Mouse (Mus musculus) MEL (cell line): ENCODE measurements at regions not wholly inside any gene's neighbourhood (a gene's known extent, or its start where the extent isn't known, plus 50 kb on each side); places are given as distances from the start of the nearest gene placed in this dataset.

ENCODE experiments used
- DNase-seq: peaks from one replicate; pipeline ENCODE4 v3.0.0; 2011; ENCODE audit warnings: low read depth, low spot score
- H3K27ac ChIP-seq: 2 replicates; pipeline ENCODE4 v1.5.1; 2012; ENCODE audit warnings: low read depth, mild to moderate bottlenecking, control low read depth, low read length, moderate library complexity; ENCODE audit not compliant: control insufficient read depth
- H3K27me3 ChIP-seq, 2 experiments: fragments of 150-350 bp in 1 of 2; sonication (generic) in 1 of 2; 2 replicates each; pipeline ENCODE4 v1.6.1; 2012; ENCODE audit warnings: low read length in 2 of 2, mild to moderate bottlenecking in 2 of 2, improper control_type of control experiment in 1 of 2, moderate library complexity in 1 of 2; ENCODE audit not compliant: insufficient read depth in 2 of 2, control insufficient read depth in 1 of 2
- H3K36me3 ChIP-seq, 2 experiments: 2 replicates each; pipeline ENCODE4 v1.6.1; 2012 to 2014; ENCODE audit warnings: low read length in 2 of 2, improper control_type of control experiment in 1 of 2, inconsistent platforms in 1 of 2, mild to moderate bottlenecking in 1 of 2; ENCODE audit not compliant: insufficient read depth in 2 of 2, control insufficient read depth in 1 of 2
- H3K4me1 ChIP-seq, 2 experiments: fragments of 150-350 bp in 1 of 2; sonication (generic) in 1 of 2; 2 replicates each; pipeline ENCODE4 v1.6.1; 2012; ENCODE audit warnings: low read length in 2 of 2, improper control_type of control experiment in 1 of 2, mild to moderate bottlenecking in 1 of 2; ENCODE audit not compliant: insufficient read depth in 2 of 2, control insufficient read depth in 1 of 2
- H3K4me3 ChIP-seq, 2 experiments: fragments of 150-350 bp in 1 of 2; sonication (generic) in 1 of 2; 2 replicates each; pipeline ENCODE4 v1.5.1; 2012; ENCODE audit warnings: low read depth in 2 of 2, low read length in 2 of 2, mild to moderate bottlenecking in 2 of 2, moderate library complexity in 2 of 2, control low read depth in 1 of 2, improper control_type of control experiment in 1 of 2; ENCODE audit not compliant: control insufficient read depth in 1 of 2, insufficient read depth in 1 of 2
- H3K79me2 ChIP-seq: 2 replicates; pipeline ENCODE4 v1.6.1; 2012; ENCODE audit warnings: mild to moderate bottlenecking, low read length, moderate library complexity; ENCODE audit not compliant: control insufficient read depth, poor library complexity, insufficient read depth
- H3K9ac ChIP-seq: 2 replicates; pipeline ENCODE4 v1.6.1; 2012; ENCODE audit warnings: low read depth, mild to moderate bottlenecking, control low read depth, low read length, moderate library complexity; ENCODE audit not compliant: control insufficient read depth, poor library complexity, severe bottlenecking
- H3K9me3 ChIP-seq: fragments of 150-350 bp; sonication (generic); replicated peaks from 2 replicates; pipeline ENCODE4 v1.6.1; 2012; ENCODE audit warnings: mild to moderate bottlenecking, low read length, improper control_type of control experiment, moderate library complexity; ENCODE audit not compliant: insufficient read depth
- BHLHE40 ChIP-seq: IDR thresholded peaks from 2 replicates; pipeline ENCODE4 v1.6.1; 2012; ENCODE audit warnings: low read depth, mild to moderate bottlenecking, inconsistent platforms, low read length, improper control_type of control experiment, borderline replicate concordance
- CHD1 ChIP-seq: IDR thresholded peaks from 2 replicates; pipeline ENCODE4 v1.6.1; 2012; ENCODE audit warnings: low read depth, mild to moderate bottlenecking, inconsistent platforms, low read length, improper control_type of control experiment
- CTCF ChIP-seq, 3 experiments: IDR thresholded peaks in 2 of 3; conservative IDR thresholded peaks in 1 of 3; 2 replicates each; pipeline ENCODE4 v1.5.1; 2011 to 2012; ENCODE audit warnings: low read length in 3 of 3, low read depth in 2 of 3, mild to moderate bottlenecking in 2 of 3, improper control_type of control experiment in 1 of 3, inconsistent platforms in 1 of 3, mixed read lengths in 1 of 3, moderate library complexity in 1 of 3; ENCODE audit not compliant: control insufficient read depth in 1 of 3, insufficient read depth in 1 of 3, poor library complexity in 1 of 3, severe bottlenecking in 1 of 3
- E2F4 ChIP-seq: IDR thresholded peaks from 2 replicates; pipeline ENCODE4 v1.6.1; 2011; ENCODE audit warnings: low read depth, low read length, improper control_type of control experiment, borderline replicate concordance
- ETS1 ChIP-seq: IDR thresholded peaks from 2 replicates; pipeline ENCODE4 v1.6.1; 2012; ENCODE audit warnings: low read depth, mild to moderate bottlenecking, inconsistent platforms, low read length, improper control_type of control experiment, moderate library complexity
- GABPA ChIP-seq: IDR thresholded peaks from 2 replicates; pipeline ENCODE4 v1.6.1; 2012; ENCODE audit warnings: low read depth, mild to moderate bottlenecking, inconsistent platforms, low read length, improper control_type of control experiment, moderate library complexity
- HCFC1 ChIP-seq: IDR thresholded peaks from 2 replicates; pipeline ENCODE4 v1.6.1; 2012; ENCODE audit warnings: low read depth, mild to moderate bottlenecking, inconsistent platforms, low read length, improper control_type of control experiment, moderate library complexity
- JUND ChIP-seq: IDR thresholded peaks from 2 replicates; pipeline ENCODE4 v1.6.1; 2011; ENCODE audit warnings: low read depth, mild to moderate bottlenecking, improper control_type of control experiment, low read length
- MAFK ChIP-seq: IDR thresholded peaks from 2 replicates; pipeline ENCODE4 v1.6.1; 2011; ENCODE audit warnings: low read depth, mild to moderate bottlenecking, low read length, improper control_type of control experiment, borderline replicate concordance
- MAX ChIP-seq: IDR thresholded peaks from 2 replicates; pipeline ENCODE4 v1.6.1; 2011; ENCODE audit warnings: low read length, improper control_type of control experiment
- MEF2A ChIP-seq: IDR thresholded peaks from 2 replicates; pipeline ENCODE4 v1.6.1; 2014; ENCODE audit warnings: low read depth, mild to moderate bottlenecking, inconsistent platforms, low read length, improper control_type of control experiment; ENCODE audit not compliant: poor library complexity, insufficient replicate concordance, severe bottlenecking; ENCODE audit errors: extremely low read depth
- MYB ChIP-seq: IDR thresholded peaks from 2 replicates; pipeline ENCODE4 v1.6.1; 2011; ENCODE audit warnings: mild to moderate bottlenecking, low read depth, low read length, improper control_type of control experiment
- NELFE ChIP-seq: IDR thresholded peaks from 2 replicates; pipeline ENCODE4 v1.6.1; 2011; ENCODE audit warnings: low read depth, low read length, improper control_type of control experiment
- NRF1 ChIP-seq: IDR thresholded peaks from 2 replicates; pipeline ENCODE4 v1.6.1; 2014; ENCODE audit warnings: low read depth, mild to moderate bottlenecking, inconsistent platforms, low read length, improper control_type of control experiment, moderate library complexity; ENCODE audit not compliant: poor library complexity, insufficient read depth, severe bottlenecking
- POLR2AphosphoS5 ChIP-seq: IDR thresholded peaks from 2 replicates; pipeline ENCODE4 v1.6.1; 2012; ENCODE audit warnings: low read depth, borderline replicate concordance, mild to moderate bottlenecking, inconsistent platforms, low read length, moderate library complexity, mixed read lengths
- RAD21 ChIP-seq: IDR thresholded peaks from 2 replicates; pipeline ENCODE4 v1.6.1; 2011; ENCODE audit warnings: mild to moderate bottlenecking, low read depth, low read length, improper control_type of control experiment
- SMC3 ChIP-seq: IDR thresholded peaks from 2 replicates; pipeline ENCODE4 v1.6.1; 2011; ENCODE audit warnings: low read depth, low read length, improper control_type of control experiment
- TAL1 ChIP-seq: IDR thresholded peaks from 2 replicates; pipeline ENCODE4 v1.6.1; 2012; ENCODE audit warnings: mild to moderate bottlenecking, inconsistent platforms, low read length, moderate library complexity, mixed read lengths
- USF1 ChIP-seq: IDR thresholded peaks from 2 replicates; pipeline ENCODE4 v1.6.1; 2014; ENCODE audit warnings: low read depth, mild to moderate bottlenecking, inconsistent platforms, low read length, improper control_type of control experiment, moderate library complexity
- ZC3H11A ChIP-seq: IDR thresholded peaks from 2 replicates; pipeline ENCODE4 v1.6.1; 2012; ENCODE audit warnings: low read depth, mild to moderate bottlenecking, inconsistent platforms, low read length, improper control_type of control experiment
- ZKSCAN1 ChIP-seq: IDR thresholded peaks from 2 replicates; pipeline ENCODE4 v1.6.1; 2012; ENCODE audit warnings: low read depth, mild to moderate bottlenecking, inconsistent platforms, low read length, improper control_type of control experiment, moderate library complexity
- ZMIZ1 ChIP-seq: IDR thresholded peaks from 2 replicates; pipeline ENCODE4 v1.6.1; 2012; ENCODE audit warnings: low read depth, mild to moderate bottlenecking, inconsistent platforms, low read length, improper control_type of control experiment, moderate library complexity

DNA sequence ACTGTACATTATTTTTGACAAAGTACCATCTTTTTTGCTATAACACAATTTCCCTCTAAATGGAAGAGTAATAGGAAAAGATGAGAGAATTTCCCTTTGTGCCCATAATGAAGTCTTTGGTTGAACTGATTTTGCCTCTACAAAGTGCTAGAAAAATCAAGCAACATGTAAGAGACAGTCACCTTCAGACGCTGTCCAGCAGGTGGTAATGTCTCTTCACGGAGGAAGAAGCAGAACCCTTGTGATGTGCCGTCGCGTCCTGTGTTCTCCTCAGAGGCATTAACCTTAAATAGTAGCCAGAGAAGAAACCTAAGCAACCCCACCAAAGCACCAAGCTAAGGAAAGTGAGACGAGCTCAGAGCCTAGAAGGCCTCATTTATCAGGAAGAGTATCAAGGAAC lies 275.7 kb downstream of the Gm45692 start:
- Histone ChIP-seq H3K4me3 (no peak overlapping the region), H3K4me1 (no peaks in the 10 kb centered on the region), H3K27me3 (no peaks in the 10 kb centered on the region), H3K79me2 (no peaks in the 10 kb centered on the region)
- TF ChIP-seq HCFC1 (no peak), ZKSCAN1 (no peak), ZMIZ1 (no peak), MAX (no peak), GABPA (no peak), MEF2A (no peak), TAL1 (no peak), ZC3H11A (no peak), CHD1 (no peak)
- TF ChIP-seq, all 39 proteins: peak for 0
- DNase-seq: no peak
- Histone ChIP-seq H3K36me3 (no peaks in the 10 kb centered on the region), H3K9ac (no peak overlapping the region), H3K9me3 (no peaks in the 10 kb centered on the region), H3K27ac (no peak overlapping the region)

DNA sequence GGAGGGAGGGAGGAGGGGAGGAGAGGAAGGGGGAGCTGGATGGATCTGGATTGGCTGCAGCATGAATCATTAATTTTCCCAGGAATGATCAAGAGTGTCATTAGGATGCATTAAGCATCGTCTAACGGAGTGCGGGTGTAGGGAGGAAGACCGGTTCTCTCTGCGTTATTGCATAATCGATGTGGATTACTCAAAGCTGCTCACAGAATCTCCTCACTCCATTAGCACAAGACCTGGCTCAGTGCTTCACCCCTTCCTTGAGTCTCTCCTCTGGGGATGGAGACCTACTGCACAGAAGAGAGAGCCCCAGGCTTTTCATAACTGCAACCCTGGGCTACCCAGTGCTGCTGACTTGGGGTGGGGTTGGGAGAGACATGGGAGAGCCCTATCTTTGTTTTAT lies 300.7 kb downstream of the Gm45692 start:
- TF ChIP-seq ZMIZ1 (no peak), NELFE (no peak), ETS1 (no peak), SMC3 (no peak), USF1 (no peak), POLR2AphosphoS5 (no peak), CTCF (IDR thresholded peaks at IDR 0.05 in 2 of 3, conservative IDR thresholded peaks at IDR 0.05 in 1 of 3; ENCODE audit: control insufficient read depth in 1 of 3, insufficient read depth in 1 of 3, low read depth in 2 of 3, low read length in 3 of 3, poor library complexity in 1 of 3, severe bottlenecking in 1 of 3) (no peak), E2F4 (no peak), NRF1 (no peak), JUND (no peak), ZC3H11A (no peak), BHLHE40 (no peak), MAX (no peak), MYB (no peak), CHD1 (no peak), MAFK (no peak), GABPA (no peak), MEF2A (no peak), RAD21 (no peak)
- Histone ChIP-seq H3K9me3 (no peaks in the 10 kb centered on the region), H3K4me3 (no peak overlapping the region), H3K27me3 (no peaks in the 10 kb centered on the region), H3K27ac (no peak overlapping the region), H3K36me3 (no peaks in the 10 kb centered on the region), H3K9ac (no peak overlapping the region), H3K4me1 (no peaks in the 10 kb centered on the region), H3K79me2 (no peaks in the 10 kb centered on the region)
- no peak for DNase-seq
